Mouse (Mus musculus) MEL (cell line): ENCODE data around the gene Tmprss7. TPM values are rescaled to one million over a fixed set of nuclear protein-coding genes. Genes with fewer than 3 reads are reported as not detected.

Experiments used
- DNase-seq: peaks from one replicate; pipeline ENCODE4 v3.0.0; 2011; ENCODE audit warnings: low read depth, low spot score
- H3K27ac ChIP-seq: 2 replicates; pipeline ENCODE4 v1.5.1; 2012; ENCODE audit warnings: low read depth, mild to moderate bottlenecking, control low read depth, low read length, moderate library complexity; ENCODE audit not compliant: control insufficient read depth
- H3K27me3 ChIP-seq, 2 experiments: fragments of 150-350 bp in 1 of 2; sonication (generic) in 1 of 2; 2 replicates each; pipeline ENCODE4 v1.6.1; 2012; ENCODE audit warnings: low read length in 2 of 2, mild to moderate bottlenecking in 2 of 2, improper control_type of control experiment in 1 of 2, moderate library complexity in 1 of 2; ENCODE audit not compliant: insufficient read depth in 2 of 2, control insufficient read depth in 1 of 2
- H3K36me3 ChIP-seq, 2 experiments: 2 replicates each; pipeline ENCODE4 v1.6.1; 2012 to 2014; ENCODE audit warnings: low read length in 2 of 2, improper control_type of control experiment in 1 of 2, inconsistent platforms in 1 of 2, mild to moderate bottlenecking in 1 of 2; ENCODE audit not compliant: insufficient read depth in 2 of 2, control insufficient read depth in 1 of 2
- H3K4me1 ChIP-seq, 2 experiments: fragments of 150-350 bp in 1 of 2; sonication (generic) in 1 of 2; 2 replicates each; pipeline ENCODE4 v1.6.1; 2012; ENCODE audit warnings: low read length in 2 of 2, improper control_type of control experiment in 1 of 2, mild to moderate bottlenecking in 1 of 2; ENCODE audit not compliant: insufficient read depth in 2 of 2, control insufficient read depth in 1 of 2
- H3K4me3 ChIP-seq, 2 experiments: fragments of 150-350 bp in 1 of 2; sonication (generic) in 1 of 2; 2 replicates each; pipeline ENCODE4 v1.5.1; 2012; ENCODE audit warnings: low read depth in 2 of 2, low read length in 2 of 2, mild to moderate bottlenecking in 2 of 2, moderate library complexity in 2 of 2, control low read depth in 1 of 2, improper control_type of control experiment in 1 of 2; ENCODE audit not compliant: control insufficient read depth in 1 of 2, insufficient read depth in 1 of 2
- H3K79me2 ChIP-seq: 2 replicates; pipeline ENCODE4 v1.6.1; 2012; ENCODE audit warnings: mild to moderate bottlenecking, low read length, moderate library complexity; ENCODE audit not compliant: control insufficient read depth, poor library complexity, insufficient read depth
- H3K9ac ChIP-seq: 2 replicates; pipeline ENCODE4 v1.6.1; 2012; ENCODE audit warnings: low read depth, mild to moderate bottlenecking, control low read depth, low read length, moderate library complexity; ENCODE audit not compliant: control insufficient read depth, poor library complexity, severe bottlenecking
- H3K9me3 ChIP-seq: fragments of 150-350 bp; sonication (generic); replicated peaks from 2 replicates; pipeline ENCODE4 v1.6.1; 2012; ENCODE audit warnings: mild to moderate bottlenecking, low read length, improper control_type of control experiment, moderate library complexity; ENCODE audit not compliant: insufficient read depth
- BHLHE40 ChIP-seq: IDR thresholded peaks from 2 replicates; pipeline ENCODE4 v1.6.1; 2012; ENCODE audit warnings: low read depth, mild to moderate bottlenecking, inconsistent platforms, low read length, improper control_type of control experiment, borderline replicate concordance
- CHD2 ChIP-seq: IDR thresholded peaks from 2 replicates; pipeline ENCODE4 v1.6.1; 2011; ENCODE audit warnings: low read length, improper control_type of control experiment
- CTCF ChIP-seq, 3 experiments: IDR thresholded peaks in 2 of 3; conservative IDR thresholded peaks in 1 of 3; 2 replicates each; pipeline ENCODE4 v1.5.1; 2011 to 2012; ENCODE audit warnings: low read length in 3 of 3, low read depth in 2 of 3, mild to moderate bottlenecking in 2 of 3, improper control_type of control experiment in 1 of 3, inconsistent platforms in 1 of 3, mixed read lengths in 1 of 3, moderate library complexity in 1 of 3; ENCODE audit not compliant: control insufficient read depth in 1 of 3, insufficient read depth in 1 of 3, poor library complexity in 1 of 3, severe bottlenecking in 1 of 3
- ELF1 ChIP-seq: IDR thresholded peaks from 2 replicates; pipeline ENCODE4 v1.6.1; 2014; ENCODE audit warnings: low read depth, mild to moderate bottlenecking, inconsistent platforms, low read length, improper control_type of control experiment, moderate library complexity
- EP300 ChIP-seq, 2 experiments: IDR thresholded peaks; 2 replicates each; pipeline ENCODE4 v1.6.1; 2011; ENCODE audit warnings: improper control_type of control experiment in 2 of 2, low read length in 2 of 2, low read depth in 1 of 2, mild to moderate bottlenecking in 1 of 2
- ETS1 ChIP-seq: IDR thresholded peaks from 2 replicates; pipeline ENCODE4 v1.6.1; 2012; ENCODE audit warnings: low read depth, mild to moderate bottlenecking, inconsistent platforms, low read length, improper control_type of control experiment, moderate library complexity
- GABPA ChIP-seq: IDR thresholded peaks from 2 replicates; pipeline ENCODE4 v1.6.1; 2012; ENCODE audit warnings: low read depth, mild to moderate bottlenecking, inconsistent platforms, low read length, improper control_type of control experiment, moderate library complexity
- KAT2A ChIP-seq: conservative IDR thresholded peaks from 2 replicates; pipeline ENCODE4 v1.6.1; 2012; ENCODE audit warnings: low read depth, low read length, improper control_type of control experiment, inconsistent platforms
- MAX ChIP-seq: IDR thresholded peaks from 2 replicates; pipeline ENCODE4 v1.6.1; 2011; ENCODE audit warnings: low read length, improper control_type of control experiment
- MAZ ChIP-seq: IDR thresholded peaks from 2 replicates; pipeline ENCODE4 v1.6.1; 2012; ENCODE audit warnings: low read depth, mild to moderate bottlenecking, inconsistent platforms, low read length, improper control_type of control experiment
- MEF2A ChIP-seq: IDR thresholded peaks from 2 replicates; pipeline ENCODE4 v1.6.1; 2014; ENCODE audit warnings: low read depth, mild to moderate bottlenecking, inconsistent platforms, low read length, improper control_type of control experiment; ENCODE audit not compliant: poor library complexity, insufficient replicate concordance, severe bottlenecking; ENCODE audit errors: extremely low read depth
- MYB ChIP-seq: IDR thresholded peaks from 2 replicates; pipeline ENCODE4 v1.6.1; 2011; ENCODE audit warnings: mild to moderate bottlenecking, low read depth, low read length, improper control_type of control experiment
- MYC ChIP-seq: IDR thresholded peaks from 2 replicates; pipeline ENCODE4 v1.6.1; 2011; ENCODE audit warnings: low read depth, mild to moderate bottlenecking, low read length, improper control_type of control experiment, moderate library complexity
- NELFE ChIP-seq: IDR thresholded peaks from 2 replicates; pipeline ENCODE4 v1.6.1; 2011; ENCODE audit warnings: low read depth, low read length, improper control_type of control experiment
- NRF1 ChIP-seq: IDR thresholded peaks from 2 replicates; pipeline ENCODE4 v1.6.1; 2014; ENCODE audit warnings: low read depth, mild to moderate bottlenecking, inconsistent platforms, low read length, improper control_type of control experiment, moderate library complexity; ENCODE audit not compliant: poor library complexity, insufficient read depth, severe bottlenecking
- POLR2AphosphoS5 ChIP-seq: IDR thresholded peaks from 2 replicates; pipeline ENCODE4 v1.6.1; 2012; ENCODE audit warnings: low read depth, borderline replicate concordance, mild to moderate bottlenecking, inconsistent platforms, low read length, moderate library complexity, mixed read lengths
- RAD21 ChIP-seq: IDR thresholded peaks from 2 replicates; pipeline ENCODE4 v1.6.1; 2011; ENCODE audit warnings: mild to moderate bottlenecking, low read depth, low read length, improper control_type of control experiment
- RCOR1 ChIP-seq: IDR thresholded peaks from 2 replicates; pipeline ENCODE4 v1.6.1; 2012; ENCODE audit warnings: low read depth, mild to moderate bottlenecking, inconsistent platforms, low read length, improper control_type of control experiment
- SIN3A ChIP-seq: IDR thresholded peaks from 2 replicates; pipeline ENCODE4 v1.6.1; 2012; ENCODE audit warnings: low read length, improper control_type of control experiment, inconsistent platforms
- SMC3 ChIP-seq: IDR thresholded peaks from 2 replicates; pipeline ENCODE4 v1.6.1; 2011; ENCODE audit warnings: low read depth, low read length, improper control_type of control experiment
- TAL1 ChIP-seq: IDR thresholded peaks from 2 replicates; pipeline ENCODE4 v1.6.1; 2012; ENCODE audit warnings: mild to moderate bottlenecking, inconsistent platforms, low read length, moderate library complexity, mixed read lengths
- TBP ChIP-seq: IDR thresholded peaks from 2 replicates; pipeline ENCODE4 v1.8.0; 2011; ENCODE audit warnings: low read depth, low read length, improper control_type of control experiment
- UBTF ChIP-seq: IDR thresholded peaks from 2 replicates; pipeline ENCODE4 v1.6.1; 2012; ENCODE audit warnings: low read depth, mild to moderate bottlenecking, inconsistent platforms, low read length, improper control_type of control experiment, moderate library complexity, borderline replicate concordance; ENCODE audit not compliant: insufficient read depth
- USF1 ChIP-seq: IDR thresholded peaks from 2 replicates; pipeline ENCODE4 v1.6.1; 2014; ENCODE audit warnings: low read depth, mild to moderate bottlenecking, inconsistent platforms, low read length, improper control_type of control experiment, moderate library complexity
- USF2 ChIP-seq, 2 experiments: IDR thresholded peaks; 2 replicates each; pipeline ENCODE4 v1.6.1; 2011 to 2012; ENCODE audit warnings: improper control_type of control experiment in 2 of 2, low read length in 2 of 2, borderline replicate concordance in 1 of 2, inconsistent platforms in 1 of 2, low read depth in 1 of 2, mild to moderate bottlenecking in 1 of 2; ENCODE audit not compliant: insufficient read depth in 1 of 2
- ZKSCAN1 ChIP-seq: IDR thresholded peaks from 2 replicates; pipeline ENCODE4 v1.6.1; 2012; ENCODE audit warnings: low read depth, mild to moderate bottlenecking, inconsistent platforms, low read length, improper control_type of control experiment, moderate library complexity
- ZMIZ1 ChIP-seq: IDR thresholded peaks from 2 replicates; pipeline ENCODE4 v1.6.1; 2012; ENCODE audit warnings: low read depth, mild to moderate bottlenecking, inconsistent platforms, low read length, improper control_type of control experiment, moderate library complexity
- ZNF384 ChIP-seq: IDR thresholded peaks from 2 replicates; pipeline ENCODE4 v1.6.1; 2012; ENCODE audit warnings: low read depth, mild to moderate bottlenecking, inconsistent platforms, low read length, improper control_type of control experiment
- polyA plus RNA-seq, 2 experiments: library from polyadenylated mRNA; stranded (reverse) in 1 of 2; unstranded in 1 of 2; fragments of >175 nt in 1 of 2; fragments of >200 nt in 1 of 2; gene quantifications; 2 replicates each; pipeline versions ENCODE4 v1.2.1 to v1.2.4; 2012; ENCODE audit warnings: low replicate concordance in 2 of 2, low read depth in 1 of 2; ENCODE audit not compliant: insufficient read length in 2 of 2, insufficient read depth in 1 of 2, missing spikeins in 1 of 2
- total RNA-seq: library from RNA; depleted of rRNA; stranded (reverse); fragments of 300-350 nt; gene quantifications from 2 replicates; pipeline ENCODE4 v1.2.3, GENCODE M21; 2012

Gene Tmprss7
- total and polyA plus RNA-seq, 3 experiments: 0.04 TPM; not detected in 1

DNA sequence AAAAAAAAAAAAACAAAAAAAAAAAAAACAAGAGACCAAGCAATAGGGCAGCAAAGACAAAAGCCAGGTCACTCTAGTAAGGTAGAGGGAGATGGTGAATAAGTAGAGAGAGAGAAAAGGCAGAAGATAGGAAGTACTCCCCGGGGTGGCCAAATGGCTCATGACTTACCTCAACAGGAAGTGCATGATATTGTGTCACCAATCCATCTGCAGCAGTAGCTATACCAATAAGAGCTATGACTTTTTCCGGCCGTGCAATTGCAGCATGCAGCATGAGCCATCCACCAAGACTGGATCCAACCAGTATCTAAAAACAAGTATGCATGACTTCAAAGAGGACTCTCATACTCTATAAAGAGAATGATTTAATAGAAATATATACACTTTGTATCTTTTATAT, 43.3 kb upstream of the Tmprss7 start:
- Histone ChIP-seq H3K4me1 (no peaks in the 10 kb centered on the region; a peak in 1 of 4 replicates), H3K79me2 (peaks cover 6% of the 10 kb centered on the region; the same call in 1 of the 2 replicates), H3K9ac (no peak overlapping the region), H3K9me3 (no peaks in the 10 kb centered on the region), H3K36me3 (peaks cover 4 to 14% of the 10 kb centered on the region in 2 experiments; a peak in 3 of 4 replicates), H3K27ac (no peak overlapping the region), H3K27me3 (no peaks in the 10 kb centered on the region), H3K4me3 (no peak overlapping the region)
- DNase-seq: no peak
- TF ChIP-seq SMC3 (no peak), BHLHE40 (no peak), CHD2 (no peak), MEF2A (no peak), KAT2A (no peak), MAX (no peak), CTCF (IDR thresholded peaks at IDR 0.05 in 2 of 3, conservative IDR thresholded peaks at IDR 0.05 in 1 of 3; ENCODE audit: control insufficient read depth in 1 of 3, insufficient read depth in 1 of 3, low read depth in 2 of 3, low read length in 3 of 3, poor library complexity in 1 of 3, severe bottlenecking in 1 of 3) (no peak), USF2 (IDR thresholded peaks at IDR 0.05; ENCODE audit: borderline replicate concordance in 1 of 2, insufficient read depth in 1 of 2, low read depth in 1 of 2, low read length in 2 of 2) (no peak), USF1 (no peak), RCOR1 (no peak), GABPA (no peak), MAZ (no peak), ZNF384 (no peak), NRF1 (no peak)

DNA sequence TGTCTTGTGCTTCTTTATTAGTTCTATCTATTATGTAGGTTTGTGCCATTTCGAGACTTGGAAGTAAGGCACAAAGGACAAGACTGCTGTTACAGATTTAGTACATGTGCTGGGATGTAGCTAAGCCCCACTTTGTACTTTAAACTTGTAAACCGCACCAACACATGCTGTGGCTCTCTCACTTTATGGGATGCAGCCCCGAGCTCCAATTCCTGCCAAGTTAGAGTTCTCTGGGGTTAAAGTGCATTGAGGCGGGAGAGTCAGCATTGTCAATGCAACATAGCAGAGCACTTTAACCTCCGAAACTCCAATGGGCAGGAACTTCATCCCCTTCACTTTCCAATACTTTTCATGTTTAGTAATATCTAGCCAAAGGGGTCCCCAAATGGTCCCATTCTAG, 35.7 kb upstream of the Tmprss7 start:
- no peak overlapping the region for H3K27ac ChIP-seq
- H3K4me1 ChIP-seq: no peaks in the 10 kb centered on the region
- no peaks in the 10 kb centered on the region for H3K9me3 ChIP-seq
- no peaks in the 10 kb centered on the region for H3K79me2 ChIP-seq
- DNase-seq: no peak
- H3K27me3 ChIP-seq: no peaks in the 10 kb centered on the region
- H3K4me3 ChIP-seq: no peak overlapping the region
- no peaks in the 10 kb centered on the region; a peak in 1 of 4 replicates for H3K36me3 ChIP-seq
- no peak overlapping the region for H3K9ac ChIP-seq
- TF ChIP-seq KAT2A: no peak
- no peak for TF ChIP-seq SIN3A
- no peak for TF ChIP-seq EP300 (IDR thresholded peaks at IDR 0.05; ENCODE audit: low read depth in 1 of 2, low read length in 2 of 2)
- no peak for TF ChIP-seq NELFE
- no peak for TF ChIP-seq TBP
- no peak for TF ChIP-seq ZMIZ1
- TF ChIP-seq RAD21: no peak
- TF ChIP-seq CHD2: no peak
- TF ChIP-seq USF1: no peak
- no peak for TF ChIP-seq ETS1
- TF ChIP-seq TAL1: no peak
- TF ChIP-seq ZKSCAN1: no peak
- no peak for TF ChIP-seq POLR2AphosphoS5
- no peak for TF ChIP-seq UBTF
- TF ChIP-seq ELF1: no peak
- no peak for TF ChIP-seq MYB
- TF ChIP-seq CTCF (IDR thresholded peaks at IDR 0.05 in 2 of 3, conservative IDR thresholded peaks at IDR 0.05 in 1 of 3; ENCODE audit: control insufficient read depth in 1 of 3, insufficient read depth in 1 of 3, low read depth in 2 of 3, low read length in 3 of 3, poor library complexity in 1 of 3, severe bottlenecking in 1 of 3): no peak
- no peak for TF ChIP-seq MAX
- no peak for TF ChIP-seq MYC
